Mouse (Mus musculus): ENCODE measurements at regions not wholly inside any gene's neighbourhood (a gene's known extent, or its start where the extent isn't known, plus 50 kb on each side); places are given as distances from the start of the nearest gene placed in this dataset.

GRCm38 (mm10) chr13:37149066-37149781 lies 99.2 kb upstream of the F13a1 start:
- H3K27me3 ChIP-seq: peaks cover 3% of the 10 kb centered on the region
- ATAC-seq: no peak
- ChIA-PET CTCF (no interaction called here), POLR2A (no interaction called here)
- no peak for TF ChIP-seq CTCF (IDR thresholded peaks at IDR 0.05)
- in situ Hi-C loops (cut with MboI; ENCODE audit: low pct_unique_long_range_greater_than_20kb): no loop called here
- no peak for DNase-seq (ENCODE audit: low read depth, low spot score)

GRCm38 (mm10) chr13:37148627-37149026 lies 98.6 kb upstream of the F13a1 start:
- POLR2A ChIA-PET: no interaction called here
- no peak for TF ChIP-seq CTCF (IDR thresholded peaks at IDR 0.05)
- no peak for ATAC-seq
- CTCF ChIA-PET: no interaction called here
- peaks cover 3% of the 10 kb centered on the region for H3K27me3 ChIP-seq
- in situ Hi-C loops (cut with MboI; ENCODE audit: low pct_unique_long_range_greater_than_20kb): no loop called here
- no peak for DNase-seq (ENCODE audit: low read depth, low spot score)

- H3K27me3 ChIP-seq: peaks cover 3% of the 10 kb centered on the region
- ATAC-seq (no peak), DNase-seq (ENCODE audit: low read depth, low spot score) (no peak)
- no peak for TF ChIP-seq CTCF (IDR thresholded peaks at IDR 0.05)
- POLR2A ChIA-PET: no interaction called here
- CTCF ChIA-PET: no interaction called here
- in situ Hi-C loops (cut with MboI; ENCODE audit: low pct_unique_long_range_greater_than_20kb): no loop called here
Observed at GRCm38 (mm10) chr13:37147790-37148189, 97.7 kb upstream of the F13a1 start.

- peaks cover 3% of the 10 kb centered on the region for H3K27me3 ChIP-seq
- ATAC-seq: no peak
- no peak for DNase-seq (ENCODE audit: low read depth, low spot score)
- ChIA-PET POLR2A (no interaction called here), CTCF (no interaction called here)
- in situ Hi-C loops (cut with MboI; ENCODE audit: low pct_unique_long_range_greater_than_20kb): no loop called here
- no peak for TF ChIP-seq CTCF (IDR thresholded peaks at IDR 0.05)
Observed at GRCm38 (mm10) chr13:37142812-37143211, 92.8 kb upstream of the F13a1 start.

- TF ChIP-seq CTCF (IDR thresholded peaks at IDR 0.05): no peak
- CTCF ChIA-PET: interaction anchor here (1.3 kb wide), 1 partner anchor 20 kb away, joined by 3 read pairs; no protein-coding TSS in a partner anchor
- ATAC-seq (no peak), DNase-seq (ENCODE audit: low read depth, low spot score) (no peak)
- in situ Hi-C loops (cut with MboI; ENCODE audit: low pct_unique_long_range_greater_than_20kb): no loop called here
- POLR2A ChIA-PET: no interaction called here
- H3K27me3 ChIP-seq: peaks cover 3% of the 10 kb centered on the region
Observed at GRCm38 (mm10) chr13:37135115-37135514, 85.1 kb upstream of the F13a1 start.

- peaks cover 3% of the 10 kb centered on the region for H3K27me3 ChIP-seq
- no peak for TF ChIP-seq CTCF (IDR thresholded peaks at IDR 0.05)
- CTCF ChIA-PET: interaction anchor here (1.3 kb wide), 1 partner anchor 20 kb away, joined by 3 read pairs; no protein-coding TSS in a partner anchor
- POLR2A ChIA-PET: no interaction called here
- in situ Hi-C loops (cut with MboI; ENCODE audit: low pct_unique_long_range_greater_than_20kb): no loop called here
- DNase-seq (ENCODE audit: low read depth, low spot score) (no peak), ATAC-seq (no peak)
Observed at GRCm38 (mm10) chr13:37134518-37134917, 84.5 kb upstream of the F13a1 start.

GRCm38 (mm10) chr13:37130637-37131036 lies 80.6 kb upstream of the F13a1 start:
- ATAC-seq (no peak), DNase-seq (ENCODE audit: low read depth, low spot score) (no peak)
- in situ Hi-C loops (cut with MboI; ENCODE audit: low pct_unique_long_range_greater_than_20kb): no loop called here
- ChIA-PET CTCF (interaction anchor here (1.3 kb wide), 1 partner anchor 22 kb away, joined by 3 read pairs; no protein-coding TSS in a partner anchor), POLR2A (no interaction called here)
- no peak for TF ChIP-seq CTCF (IDR thresholded peaks at IDR 0.05)
- peaks cover 3% of the 10 kb centered on the region for H3K27me3 ChIP-seq

- in situ Hi-C loops (cut with MboI; ENCODE audit: low pct_unique_long_range_greater_than_20kb): no loop called here
- no peak for TF ChIP-seq CTCF (IDR thresholded peaks at IDR 0.05)
- POLR2A ChIA-PET: interaction anchor here (0.5 kb wide), 1 partner anchor 107 kb away, joined by 5 read pairs; no protein-coding TSS in a partner anchor
- DNase-seq (ENCODE audit: low read depth, low spot score) (no peak), ATAC-seq (no peak)
- CTCF ChIA-PET: no interaction called here
- no peaks in the 10 kb centered on the region for H3K27me3 ChIP-seq
Observed at GRCm38 (mm10) chr13:37121602-37122001, 71.6 kb upstream of the F13a1 start.

- no peak for TF ChIP-seq CTCF (IDR thresholded peaks at IDR 0.05)
- DNase-seq (ENCODE audit: low read depth, low spot score) (no peak), ATAC-seq (no peak)
- H3K27me3 ChIP-seq: no peaks in the 10 kb centered on the region
- ChIA-PET CTCF (no interaction called here), POLR2A (no interaction called here)
- in situ Hi-C loops (cut with MboI; ENCODE audit: low pct_unique_long_range_greater_than_20kb): no loop called here
Observed at GRCm38 (mm10) chr13:37120219-37120618, 70.2 kb upstream of the F13a1 start.

- no peak for DNase-seq (ENCODE audit: low read depth, low spot score)
- TF ChIP-seq CTCF (IDR thresholded peaks at IDR 0.05): no peak
- in situ Hi-C loops (cut with MboI; ENCODE audit: low pct_unique_long_range_greater_than_20kb): no loop called here
- POLR2A ChIA-PET: no interaction called here
- CTCF ChIA-PET: no interaction called here
- ATAC-seq: no peak
- no peaks in the 10 kb centered on the region for H3K27me3 ChIP-seq
Observed at GRCm38 (mm10) chr13:37114324-37114723, 64.3 kb upstream of the F13a1 start.

GRCm38 (mm10) chr13:37111747-37112146 lies 61.7 kb upstream of the F13a1 start:
- ChIA-PET CTCF (no interaction called here), POLR2A (no interaction called here)
- H3K27me3 ChIP-seq: peaks cover 8% of the 10 kb centered on the region
- DNase-seq (ENCODE audit: low read depth, low spot score): no peak
- in situ Hi-C loops (cut with MboI; ENCODE audit: low pct_unique_long_range_greater_than_20kb): no loop called here
- TF ChIP-seq CTCF (IDR thresholded peaks at IDR 0.05): no peak
- ATAC-seq: no peak

- ChIA-PET POLR2A (no interaction called here), CTCF (no interaction called here)
- peaks cover 8% of the 10 kb centered on the region for H3K27me3 ChIP-seq
- in situ Hi-C loops (cut with MboI; ENCODE audit: low pct_unique_long_range_greater_than_20kb): no loop called here
- DNase-seq (ENCODE audit: low read depth, low spot score) (no peak), ATAC-seq (no peak)
- no peak for TF ChIP-seq CTCF (IDR thresholded peaks at IDR 0.05)
Observed at GRCm38 (mm10) chr13:37107721-37108120, 57.7 kb upstream of the F13a1 start.
